Mouse (Mus musculus): ENCODE results near the gene Abcb8.

DNA sequence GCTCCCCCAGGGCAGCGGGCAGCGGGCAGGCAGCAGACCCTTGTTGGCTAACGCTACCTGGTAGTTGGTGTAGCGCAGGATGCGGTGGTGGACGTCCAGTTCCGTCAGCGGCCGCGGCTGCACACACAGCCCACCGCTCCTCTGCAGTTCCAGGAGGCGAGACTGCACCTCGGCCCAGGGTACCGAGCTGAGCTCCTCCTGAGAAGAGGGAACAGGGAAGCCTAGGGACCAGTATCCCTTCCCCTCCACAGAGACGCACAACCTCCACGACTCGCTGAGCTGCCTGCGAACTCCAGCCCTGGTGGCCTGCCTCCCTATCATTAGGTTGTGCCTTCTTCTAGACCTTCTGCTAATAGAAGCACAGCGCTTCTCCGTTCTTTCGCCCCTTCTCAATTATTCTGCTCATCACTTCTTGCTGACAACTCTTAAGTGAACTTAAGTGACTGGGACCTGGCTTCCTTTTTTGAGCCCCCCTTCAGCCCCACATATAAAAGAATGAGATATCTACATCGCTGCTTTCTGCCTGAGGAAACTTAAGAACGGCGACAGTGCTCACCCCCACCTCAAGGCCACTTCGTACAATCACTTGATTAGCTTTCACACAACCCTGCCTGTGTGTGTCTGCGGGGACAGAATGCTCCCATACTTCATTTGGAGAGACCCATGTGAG is 5.1 kb upstream of the Abcb8 start:
- TF ChIP-seq POLR2A (IDR thresholded peaks at IDR 0.05; ENCODE audit: borderline replicate concordance, extremely low read depth, insufficient read depth, insufficient read length, poor library complexity, severe bottlenecking): no peak
- TF ChIP-seq CTCF (IDR thresholded peaks at IDR 0.05; ENCODE audit: borderline replicate concordance, extremely low read depth, insufficient read depth, insufficient read length): no peak
